Mouse (Mus musculus) lung, embryonic 14.5 days (tissue): Measurements from ENCODE around the gene Chchd5. TPM values are rescaled to one million over a fixed set of nuclear protein-coding genes. Genes with fewer than 3 reads are reported as not detected.

Experiments
- ATAC-seq: fragments of 200-750 bp; cut with Nextera tagmentation; 2 replicates; pipeline ENCODE4 v1.8.0; 2017; ENCODE audit warnings: mild to moderate bottlenecking, moderate TSS enrichment, moderate library complexity; ENCODE audit not compliant: insufficient read depth
- DNase-seq: peaks from one replicate; pipeline ENCODE4 v3.0.0-alpha.2; 2015
- H3K27ac ChIP-seq: fragments of 300-500 bp; sonication (generic); 2 replicates; pipeline ENCODE4 v1.5.1; 2014; ENCODE audit warnings: low read depth, mild to moderate bottlenecking, moderate library complexity
- H3K27me3 ChIP-seq: fragments of 300-500 bp; sonication (generic); 2 replicates; pipeline ENCODE4 v1.6.1; 2014; ENCODE audit warnings: low read length, control low read depth; ENCODE audit not compliant: insufficient read depth
- H3K36me3 ChIP-seq: fragments of 300-500 bp; sonication (generic); 2 replicates; pipeline ENCODE4 v1.6.1; 2014; ENCODE audit warnings: control low read depth; ENCODE audit not compliant: insufficient read depth
- H3K4me1 ChIP-seq: fragments of 300-500 bp; sonication (generic); 2 replicates; pipeline ENCODE4 v1.6.1; 2014; ENCODE audit warnings: antibody characterized with exemption, control low read depth; ENCODE audit not compliant: insufficient read depth
- H3K4me2 ChIP-seq: fragments of 300-500 bp; sonication (generic); 2 replicates; pipeline ENCODE4 v1.6.1; 2014; ENCODE audit warnings: mild to moderate bottlenecking
- H3K4me3 ChIP-seq: fragments of 300-500 bp; sonication (generic); 2 replicates; pipeline ENCODE4 v1.5.1; 2014; ENCODE audit warnings: low read depth, low read length
- H3K9ac ChIP-seq: fragments of 300-500 bp; sonication (generic); 2 replicates; pipeline ENCODE4 v1.6.1; 2014
- H3K9me3 ChIP-seq: fragments of 300-500 bp; sonication (generic); 2 replicates; pipeline ENCODE4 v1.6.1; 2016; ENCODE audit warnings: low read depth, low read length, control low read depth
- CTCF ChIP-seq: IDR thresholded peaks from 2 replicates; pipeline ENCODE4 v1.5.1; 2016; ENCODE audit warnings: antibody characterized with exemption, low read depth
- WGBS: fragments of 180-500 bp; shearing (Covaris S2); extraction: QIAGEN DNeasy Blood & Tissue Kit; methylation state at CpG from one replicate; pipeline ENCODE4 v1.1.7; 2014; 5-methylcytosine and 5-hydroxymethylcytosine counted together
- polyA plus RNA-seq: library from polyadenylated mRNA; unstranded; fragments of >200 nt; fragmentation: Nextera tagmentation; extraction: Ambion mirVana; gene quantifications from 2 replicates; pipeline ENCODE4 v1.2.1, GENCODE M21; 2014

Gene Chchd5
- polyA plus RNA-seq, 1 experiment from 2014 or later: 25.7 TPM

- no peaks in the 10 kb centered on the region for H3K36me3 ChIP-seq
- H3K9me3 ChIP-seq: no peaks in the 10 kb centered on the region
- no peaks in the 10 kb centered on the region for H3K27me3 ChIP-seq
- ATAC-seq (no peak), DNase-seq (no peak)
- H3K27ac ChIP-seq: no peak overlapping the region
- WGBS: 44% methylated on average over 14 of the region's 14 CpGs
- H3K4me1 ChIP-seq: no peaks in the 10 kb centered on the region
- no peak overlapping the region for H3K9ac ChIP-seq
- no peak overlapping the region for H3K4me3 ChIP-seq
- H3K4me2 ChIP-seq: no peak overlapping the region
- no peak for TF ChIP-seq CTCF
These were observed 54.1 kb downstream of the Chchd5 start for GRCm38 (mm10) chr2:129183561-129184031.

Other genes starting within 250 kb of the Chchd5 start
- gene Zc3h8, start 185.6 kb upstream of the Chchd5 start, polyA plus RNA-seq: 7.9 and 8.2 TPM in 2 replicates
- gene Zc3h6, start 162.3 kb upstream of the Chchd5 start, polyA plus RNA-seq: 1.3 and 1.6 TPM in 2 replicates
- gene Gm10762, start 162.0 kb upstream of the Chchd5 start, polyA plus RNA-seq: 15.8 and 16.7 TPM in 2 replicates
- gene Vinac1, start 81.5 kb upstream of the Chchd5 start, polyA plus RNA-seq: 0.17 and 0.23 TPM in 2 replicates
- gene Ttl, start 63.8 kb upstream of the Chchd5 start, polyA plus RNA-seq: 16.5 and 17.5 TPM in 2 replicates
- gene Polr1b, start 28.7 kb upstream of the Chchd5 start, polyA plus RNA-seq: 22.6 and 28.5 TPM in 2 replicates
- 29.5 and 34.4 TPM in 2 replicates for gene Slc20a1, start 69.1 kb downstream of the Chchd5 start, polyA plus RNA-seq
- gene Ckap2l, start 167.5 kb downstream of the Chchd5 start, polyA plus RNA-seq: 73.4 and 79.4 TPM in 2 replicates
- not detected in 2 replicates for gene Il1a, start 180.3 kb downstream of the Chchd5 start, polyA plus RNA-seq
- not detected in 2 replicates for gene Il1b, start 241.4 kb downstream of the Chchd5 start, polyA plus RNA-seq